Mouse (Mus musculus) olfactory bulb, adult 2 months (tissue): ENCODE results near the gene Ccdc88a.

Experiments used
- CTCF ChIP-seq: fragments of 200-500 bp; IDR thresholded peaks from 2 replicates; pipeline ENCODE4 v1.5.1; 2012; ENCODE audit warnings: low read depth, mild to moderate bottlenecking, low read length, moderate library complexity; ENCODE audit not compliant: insufficient read depth
- POLR2A ChIP-seq: fragments of 200-500 bp; IDR thresholded peaks from 2 replicates; pipeline ENCODE4 v1.6.1; 2012; ENCODE audit warnings: mild to moderate bottlenecking, low read depth, low read length, moderate library complexity; ENCODE audit not compliant: insufficient read depth

GRCm38 (mm10) chr11:29384617-29385016, 11.2 kb downstream of the Ccdc88a start:
- no peak for TF ChIP-seq POLR2A
- no peak for TF ChIP-seq CTCF
